Mouse (Mus musculus) spleen, adult 2 months (tissue): ENCODE data around the gene Olfr1411. TPM values are rescaled to one million over a fixed set of nuclear protein-coding genes. Genes with fewer than 3 reads are reported as not detected.

Source experiments
- DNase-seq, 2 experiments: peaks; one replicate each; pipeline versions ENCODE4 v3.0.0 to v3.0.0-alpha.2; 2012 to 2021; ENCODE audit warnings: low spot score in 2 of 2, low read depth in 1 of 2
- H3K27ac ChIP-seq: fragments of 200-500 bp; 2 replicates; pipeline ENCODE4 v1.5.1; 2012; ENCODE audit warnings: low read length, inconsistent platforms; ENCODE audit not compliant: insufficient read depth
- H3K27me3 ChIP-seq: fragments of 200-500 bp; 2 replicates; pipeline ENCODE4 v1.6.1; 2012; ENCODE audit warnings: mild to moderate bottlenecking, moderate library complexity, low read length, inconsistent platforms; ENCODE audit not compliant: control insufficient read depth, insufficient read depth
- H3K36me3 ChIP-seq: fragments of 200-500 bp; 2 replicates; pipeline ENCODE4 v1.6.1; 2012; ENCODE audit warnings: mild to moderate bottlenecking, low read length, inconsistent platforms; ENCODE audit not compliant: control insufficient read depth, insufficient read depth
- H3K4me1 ChIP-seq: fragments of 200-500 bp; 2 replicates; pipeline ENCODE4 v1.6.1; 2011; ENCODE audit warnings: inconsistent platforms; ENCODE audit not compliant: control insufficient read depth, insufficient read depth, insufficient read length
- H3K4me3 ChIP-seq: fragments of 200-500 bp; 2 replicates; pipeline ENCODE4 v1.5.1; 2011; ENCODE audit warnings: mild to moderate bottlenecking, inconsistent platforms; ENCODE audit not compliant: insufficient read depth, insufficient read length; ENCODE audit errors: extremely low read depth
- CTCF ChIP-seq: fragments of 200-500 bp; IDR thresholded peaks from 2 replicates; pipeline ENCODE4 v1.5.1; 2011; ENCODE audit warnings: mild to moderate bottlenecking, inconsistent platforms; ENCODE audit not compliant: insufficient read depth, insufficient read length, insufficient replicate concordance; ENCODE audit errors: extremely low read depth
- POLR2A ChIP-seq: fragments of 200-500 bp; IDR thresholded peaks from 2 replicates; pipeline ENCODE4 v1.6.1; 2011; ENCODE audit warnings: low read depth, low read length, inconsistent platforms
- WGBS: fragments of 180-500 bp; shearing (Covaris S2); methylation state at CpG from one replicate; pipeline ENCODE4 v1.1.7; 2018; 5-methylcytosine and 5-hydroxymethylcytosine counted together
- polyA plus RNA-seq: library from polyadenylated mRNA; depleted of rRNA; stranded (reverse); fragments of >200 nt; gene quantifications from 2 replicates; pipeline ENCODE4 v1.2.3, GENCODE M21; 2012; rRNA removed

The Olfr1411 gene
- polyA plus RNA-seq, 1 experiment, result not detected

DNA sequence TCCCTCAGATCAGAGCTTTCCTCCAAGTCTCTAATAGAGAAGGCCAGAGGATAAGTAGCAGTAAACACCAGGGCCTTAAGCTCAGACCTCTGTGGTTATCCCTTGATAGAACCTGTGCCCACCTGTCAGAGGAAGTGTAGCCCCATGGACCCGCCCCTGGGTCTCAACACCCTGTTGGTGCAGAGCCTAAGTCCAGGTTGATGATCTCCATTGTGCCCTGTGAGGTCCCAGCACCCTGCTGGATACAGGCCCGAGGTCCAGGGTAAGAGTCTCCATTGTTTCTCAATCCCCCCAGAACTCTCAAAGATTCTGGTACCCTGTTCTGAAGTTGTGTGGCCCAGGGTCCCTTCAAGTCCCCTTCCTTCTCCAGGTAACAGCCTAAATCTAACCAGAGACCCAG lies 51.9 kb downstream of the Olfr1411 start:
- Histone ChIP-seq H3K4me1 (peaks cover 8% of the 10 kb centered on the region; the same call in 1 of the 2 replicates), H3K27me3 (no peaks in the 10 kb centered on the region), H3K36me3 (no peaks in the 10 kb centered on the region), H3K4me3 (no peak overlapping the region), H3K27ac (no peak overlapping the region)
- no peak for TF ChIP-seq CTCF
- TF ChIP-seq POLR2A, result no peak
- 76% methylated on average over 2 of the region's 2 CpGs for whole genome bisulfite sequencing
- DNase-seq, result no peak

DNA sequence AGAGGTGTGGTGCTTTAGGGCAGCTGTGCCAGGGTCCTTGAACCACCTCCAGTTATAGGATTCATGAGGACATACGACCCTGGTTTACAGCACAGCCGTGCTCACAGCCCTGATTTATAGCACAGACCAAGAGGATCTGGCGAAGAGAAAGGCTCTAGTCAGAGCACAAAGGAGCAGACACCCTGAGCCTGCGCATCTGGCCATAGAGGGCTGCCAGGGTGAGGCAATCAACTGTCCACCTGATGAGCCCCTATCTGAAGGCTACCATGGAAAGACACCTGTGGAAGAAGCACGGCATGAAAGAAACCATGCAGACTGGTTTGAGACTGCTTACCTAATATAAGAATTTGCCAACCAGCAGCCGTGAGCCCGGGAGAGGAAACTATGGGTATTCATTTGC lies 52.4 kb downstream of the Olfr1411 start:
- 84% methylated on average over 7 of the region's 7 CpGs for WGBS
- no peaks in the 10 kb centered on the region for H3K27me3 ChIP-seq
- no peak for DNase-seq
- TF ChIP-seq CTCF (no peak), POLR2A (no peak)
- H3K36me3 ChIP-seq, result no peaks in the 10 kb centered on the region
- H3K4me1 ChIP-seq, result peaks cover 7% of the 10 kb centered on the region; the same call in 1 of the 2 replicates
- H3K27ac ChIP-seq, result no peak overlapping the region
- no peak overlapping the region for H3K4me3 ChIP-seq

DNA sequence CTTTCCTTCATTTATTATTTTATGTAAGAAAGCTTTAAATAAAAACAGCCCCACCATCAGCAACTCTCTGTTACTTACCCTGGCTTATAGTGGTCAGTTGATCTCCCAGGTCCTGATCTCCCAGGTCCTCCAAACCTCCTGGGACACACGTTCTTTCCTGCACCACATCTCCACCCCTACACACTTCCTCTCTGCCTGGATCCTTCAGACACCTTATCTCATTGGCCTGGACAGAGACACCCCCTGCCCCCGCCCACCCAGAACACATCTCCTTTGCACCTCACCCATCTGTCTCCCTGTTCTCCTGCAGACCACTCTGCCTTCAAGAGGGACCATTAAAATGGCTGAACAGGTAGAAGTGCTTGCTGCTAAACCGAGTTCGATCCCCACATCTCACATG lies 52.8 kb downstream of the Olfr1411 start:
- no peak overlapping the region for H3K27ac ChIP-seq
- TF ChIP-seq CTCF (no peak), POLR2A (no peak)
- H3K27me3 ChIP-seq, result no peaks in the 10 kb centered on the region
- WGBS, result 69% methylated on average over 4 of the region's 4 CpGs
- no peak for DNase-seq
- H3K36me3 ChIP-seq, result no peaks in the 10 kb centered on the region
- peaks cover 7% of the 10 kb centered on the region; the same call in 1 of the 2 replicates for H3K4me1 ChIP-seq
- H3K4me3 ChIP-seq, result no peak overlapping the region

Other genes with a start within 250 kb of the Olfr1411 start
- gene Ndufa10, start 120.6 kb upstream of the Olfr1411 start, polyA plus RNA-seq, result 31.8 and 35.8 TPM in 2 replicates
- not detected in 2 replicates for gene Olfr1416, start 109.3 kb upstream of the Olfr1411 start, polyA plus RNA-seq
- not detected in 2 replicates for gene Olfr1415, start 98.3 kb upstream of the Olfr1411 start, polyA plus RNA-seq
- not detected in 2 replicates for gene Olfr1414, start 75.8 kb upstream of the Olfr1411 start, polyA plus RNA-seq
- gene Olfr1413, start 23.1 kb upstream of the Olfr1411 start, polyA plus RNA-seq, result not detected in 2 replicates
- not detected in 2 replicates for gene Olfr1412, start 8.6 kb upstream of the Olfr1411 start, polyA plus RNA-seq
- gene Olfr1410, start 11.4 kb downstream of the Olfr1411 start, polyA plus RNA-seq, result not detected in 2 replicates
- not detected in 2 replicates for gene Olfr12, start 23.4 kb downstream of the Olfr1411 start, polyA plus RNA-seq
- gene Cops9, start 47.6 kb downstream of the Olfr1411 start, polyA plus RNA-seq, result 45.7 and 49.3 TPM in 2 replicates
- gene Otos, start 54.4 kb downstream of the Olfr1411 start, polyA plus RNA-seq, result 0.41 and 0.58 TPM in 2 replicates
- 11.1 and 11.2 TPM in 2 replicates for gene Gpc1, start 237.2 kb downstream of the Olfr1411 start, polyA plus RNA-seq